Mouse (Mus musculus) cerebellum, adult 9-10 months (tissue): ENCODE results near the gene Otud3.
A peak's percentile ranks its signal among the peaks of the same experiment; 100 is the strongest.
"Not testable (repeated sequence)": the region's sequence is repeated elsewhere in the genome, so short reads cannot be mapped to it uniquely, and the experiment has no call there.

Experiments used
- DNase-seq: peaks from one replicate; pipeline ENCODE4 v3.0.0; 2022

The Otud3 gene

DNA sequence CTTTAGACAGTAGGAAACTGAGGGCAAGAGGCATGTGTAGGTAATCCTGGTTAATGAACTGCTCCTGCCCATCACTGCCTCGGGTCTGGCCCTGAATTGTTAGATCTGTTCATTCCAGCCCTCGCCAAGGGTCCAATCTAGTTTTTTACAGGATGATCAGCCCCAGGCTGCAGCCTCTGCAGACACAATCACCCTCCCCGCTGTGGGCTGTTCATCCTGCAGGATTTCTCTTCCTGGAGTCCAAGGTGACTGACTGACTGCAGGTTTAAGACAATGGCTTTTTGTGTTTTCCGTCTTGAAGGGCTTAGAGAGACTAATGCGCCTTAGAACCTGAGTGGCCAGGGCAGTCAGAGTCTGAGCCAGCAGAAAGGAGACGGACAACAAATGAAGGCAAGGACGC lies 24.6 kb downstream of the Otud3 start:
- no peak for DNase-seq

DNA sequence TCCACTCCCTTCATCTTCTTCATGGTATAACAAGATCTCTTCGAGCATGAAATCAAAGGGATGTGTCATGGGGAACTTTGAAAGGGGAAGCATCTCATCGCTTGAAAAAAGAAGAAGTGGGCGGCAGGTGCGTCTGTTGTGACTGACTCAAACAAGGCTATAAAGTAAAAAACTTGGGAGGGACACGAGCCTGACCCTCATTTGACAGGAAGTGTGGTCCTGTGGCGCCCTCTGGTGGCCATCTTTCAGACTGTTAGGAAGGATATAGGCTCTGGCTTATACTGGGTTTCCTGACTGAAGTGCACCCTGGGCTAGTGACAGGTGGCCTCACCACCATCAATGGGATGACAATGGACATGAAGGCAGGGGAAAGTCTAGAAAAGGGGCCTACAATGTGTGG lies 29.5 kb downstream of the Otud3 start:
- peak; percentile 84 for DNase-seq

GRCm38 (mm10) chr4:138882179-138882578 lies 31.6 kb downstream of the Otud3 start:
- DNase-seq: no peak

- no peak for DNase-seq
Measured at GRCm38 (mm10) chr4:138880811-138881584, 32.7 kb downstream of the Otud3 start.

GRCm38 (mm10) chr4:138879808-138880207 lies 33.9 kb downstream of the Otud3 start:
- no peak for DNase-seq

GRCm38 (mm10) chr4:138878783-138879182 lies 35.0 kb downstream of the Otud3 start:
- DNase-seq: no peak

DNA sequence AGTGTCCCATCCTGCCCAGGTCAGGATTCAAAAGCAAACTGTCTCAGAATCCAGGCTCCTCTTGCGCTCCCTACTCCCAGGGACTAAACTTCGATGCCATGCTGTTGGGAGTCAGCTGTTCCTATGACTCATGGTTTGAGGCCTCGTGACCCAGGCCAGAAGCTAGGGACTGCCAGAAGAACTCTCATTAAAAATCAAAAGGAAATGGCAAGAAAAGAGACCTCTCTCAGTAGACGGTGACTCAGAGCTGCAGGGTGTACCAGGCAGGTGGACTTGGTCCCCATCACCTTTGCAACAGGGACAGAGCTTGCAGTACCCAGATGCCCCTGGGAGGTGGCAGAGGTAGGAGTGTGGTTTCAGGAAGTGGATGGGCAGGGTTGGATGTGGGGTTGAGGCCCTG lies 36.0 kb downstream of the Otud3 start, which contains the start of gene Pla2g2e:
Gene Pla2g2e (plus strand): TSS at position 212 of the 400 bp plus-strand sequence.
- DNase-seq: no peak

DNA sequence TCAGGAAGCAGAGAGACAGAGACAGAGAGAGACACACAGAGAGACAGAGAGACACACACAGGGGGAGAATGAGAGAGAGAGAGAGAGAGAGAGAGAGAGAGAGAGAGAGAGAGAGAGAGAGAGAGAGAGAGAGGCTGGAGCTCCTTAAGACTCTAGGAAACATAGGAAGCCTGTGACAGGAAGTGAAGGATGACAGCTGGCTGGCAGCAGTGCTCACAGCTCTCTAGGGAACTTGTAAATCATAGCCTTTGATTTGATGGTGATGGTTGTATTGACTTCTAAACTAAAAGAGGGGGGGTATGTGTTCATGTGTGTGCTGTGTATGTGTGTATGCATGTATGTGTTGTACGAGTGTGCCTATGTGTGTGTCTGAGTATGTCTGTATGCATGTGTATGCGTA lies 37.8 kb downstream of the Otud3 start:
- no peak for DNase-seq

DNA sequence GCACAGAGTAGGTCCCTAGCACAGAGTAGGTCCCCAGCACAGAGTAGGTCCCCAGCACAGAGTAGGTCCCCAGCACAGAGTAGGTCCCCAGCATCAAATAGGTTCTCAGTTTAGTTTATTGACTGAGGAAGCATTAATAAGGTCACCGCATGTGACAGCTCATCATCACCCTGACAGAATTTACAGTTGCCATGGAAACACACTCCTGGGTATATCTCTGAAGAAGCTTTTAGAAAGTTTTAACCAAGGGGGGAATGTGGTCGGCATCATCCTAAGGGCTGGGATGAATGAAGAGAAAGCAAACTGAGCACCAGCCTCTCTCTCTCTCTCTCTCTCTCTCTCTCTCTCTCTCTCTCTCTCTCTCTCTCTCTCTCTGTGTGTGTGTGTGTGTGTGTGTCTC lies 38.5 kb downstream of the Otud3 start:
- DNase-seq: not testable (repeated sequence)

- DNase-seq: no peak
Measured at GRCm38 (mm10) chr4:138873864-138874263, 39.9 kb downstream of the Otud3 start, which contains the start of gene Gm13030. Gene Gm13030 (minus strand): TSS chr4:138873964.

GRCm38 (mm10) chr4:138868666-138869065 lies 45.1 kb downstream of the Otud3 start:
- no peak for DNase-seq

- peak; percentile 78 for DNase-seq
Measured at GRCm38 (mm10) chr4:138866413-138866812, 47.3 kb downstream of the Otud3 start.

GRCm38 (mm10) chr4:138865991-138866390 lies 47.8 kb downstream of the Otud3 start:
- DNase-seq: no peak

- no peak for DNase-seq
Measured at GRCm38 (mm10) chr4:138865092-138865491, 48.7 kb downstream of the Otud3 start.

- no peak for DNase-seq
Measured at GRCm38 (mm10) chr4:138863344-138863998, 50.3 kb downstream of the Otud3 start, which contains the start of gene Pla2g5. Gene Pla2g5 (minus strand): TSS chr4:138863482.

DNA sequence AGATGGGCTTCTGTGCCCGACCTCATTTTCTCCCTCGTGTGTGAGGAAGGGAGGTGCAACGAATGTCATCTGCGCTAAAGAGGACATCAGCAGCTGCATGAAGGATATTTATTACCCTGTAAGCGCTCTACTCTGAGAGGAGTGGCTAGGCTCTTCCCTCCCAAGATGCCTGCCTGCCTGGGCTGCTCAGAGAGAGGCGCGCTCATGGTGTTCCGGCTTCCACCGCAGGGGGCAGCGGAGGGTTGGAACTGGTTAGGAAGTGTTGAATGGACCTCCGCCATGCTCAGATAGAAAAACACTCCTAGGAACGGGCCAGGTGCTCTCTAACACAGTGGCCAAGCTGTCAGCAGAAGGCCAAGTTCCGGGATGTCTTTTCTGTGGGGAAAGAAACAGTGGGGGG lies 54.0 kb downstream of the Otud3 start:
- DNase-seq: peak; percentile 90

DNA sequence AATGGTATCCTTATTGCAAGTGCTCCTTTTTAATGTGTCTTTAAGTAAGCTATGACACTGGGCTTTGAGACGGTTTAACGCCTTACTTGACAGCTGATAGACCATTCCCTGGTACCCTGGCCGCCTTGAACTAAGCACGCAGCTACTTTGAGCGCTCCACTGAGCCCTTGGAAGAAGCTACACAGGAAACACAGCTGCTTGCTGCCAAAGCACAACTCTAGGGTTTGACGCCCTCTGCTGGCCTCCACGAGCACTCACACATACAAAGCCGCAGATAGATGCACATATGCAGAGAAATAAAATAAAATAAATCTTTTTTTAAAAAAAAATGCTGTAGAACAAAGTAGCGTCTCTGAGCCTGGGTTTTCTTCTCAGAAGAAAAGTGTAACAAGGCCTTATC lies 54.5 kb downstream of the Otud3 start:
- DNase-seq: no peak

GRCm38 (mm10) chr4:138858446-138858845 lies 55.3 kb downstream of the Otud3 start:
- no peak for DNase-seq

DNA sequence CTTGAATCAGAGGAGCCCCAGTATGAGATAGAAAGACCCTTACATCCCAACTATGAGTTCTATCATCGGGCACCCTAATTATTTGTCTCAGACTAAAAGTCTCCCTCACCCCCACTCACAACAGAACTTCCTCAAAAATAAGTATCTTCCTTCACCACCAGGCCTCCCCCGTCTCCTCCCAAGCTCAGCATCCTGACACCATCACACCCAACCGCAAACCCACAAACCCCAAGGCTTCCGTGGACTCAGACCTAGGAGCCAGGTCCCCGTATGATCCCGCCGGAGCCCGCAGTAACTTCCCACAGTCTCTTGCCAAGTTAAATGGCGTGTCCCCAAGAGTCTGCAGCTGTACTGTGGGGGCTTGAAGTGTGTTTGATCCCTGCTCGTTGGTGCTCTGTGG lies 56.2 kb downstream of the Otud3 start:
- DNase-seq: no peak

- DNase-seq: peak; percentile 68
Measured at GRCm38 (mm10) chr4:138856491-138856890, 57.3 kb downstream of the Otud3 start.

DNA sequence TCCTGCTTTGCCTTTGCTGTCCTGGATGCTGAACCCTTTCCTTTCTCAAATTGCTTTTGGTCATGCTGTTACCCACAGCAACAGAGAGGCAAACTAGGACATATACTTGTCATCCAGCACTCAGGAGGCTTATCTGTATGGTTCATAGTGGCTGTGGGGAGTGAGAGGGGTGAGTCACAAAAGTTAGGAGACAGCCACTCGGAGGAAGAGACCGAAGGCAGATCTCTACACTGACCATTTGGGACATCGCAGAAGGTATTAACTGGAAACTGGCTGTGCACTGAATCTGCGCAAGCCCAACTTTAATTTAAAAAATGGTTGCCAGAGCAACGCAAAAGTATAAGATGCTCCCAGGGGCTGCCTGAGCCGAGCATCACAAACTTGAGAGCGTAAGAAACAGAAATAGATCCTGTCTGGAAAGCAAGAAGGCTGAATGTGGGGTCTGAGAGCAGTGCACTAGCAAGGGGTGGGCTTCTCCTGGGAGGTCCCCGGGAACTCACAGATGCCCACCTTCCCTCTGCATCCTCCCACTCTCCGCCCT lies 58.6 kb downstream of the Otud3 start:
- DNase-seq: no peak

DNA sequence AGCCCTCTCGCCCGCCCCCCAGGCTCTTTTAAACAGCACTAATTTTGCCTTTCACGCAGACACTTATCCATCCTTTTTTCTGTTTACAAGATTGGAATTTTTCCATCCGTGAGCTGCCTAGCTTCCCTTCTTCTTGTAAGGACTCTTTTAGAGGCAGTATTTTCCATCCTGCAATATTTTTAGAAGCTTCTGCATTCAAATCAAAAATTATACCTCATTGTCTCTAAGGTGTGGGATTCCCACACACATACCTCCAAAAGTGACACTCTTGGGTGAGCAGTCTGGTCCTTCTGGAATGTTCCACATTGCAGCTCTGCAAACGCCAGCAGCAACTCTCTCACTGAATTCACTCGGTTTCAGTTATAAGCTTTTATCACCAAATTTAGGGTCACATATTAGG lies 60.8 kb downstream of the Otud3 start:
- DNase-seq: no peak

- DNase-seq: peak; percentile 81
Measured at GRCm38 (mm10) chr4:138851463-138851862, 62.3 kb downstream of the Otud3 start.
